Mouse (Mus musculus) intestine, embryonic 15.5 days (tissue): ENCODE data around the gene Vps13c. TPM values are rescaled to one million over a fixed set of nuclear protein-coding genes. Genes with fewer than 3 reads are reported as not detected.

Source experiments
- ATAC-seq: fragments of 200-750 bp; cut with Nextera tagmentation; 2 replicates; pipeline ENCODE4 v1.8.0; 2017; ENCODE audit warnings: moderate TSS enrichment, moderate library complexity
- H3K27ac ChIP-seq: fragments of 300-500 bp; sonication (generic); 2 replicates; pipeline ENCODE4 v1.5.1; 2015; ENCODE audit warnings: mild to moderate bottlenecking, inconsistent platforms
- H3K27me3 ChIP-seq: fragments of 300-500 bp; sonication (generic); replicated peaks from 2 replicates; pipeline ENCODE4 v1.6.1; 2015; ENCODE audit warnings: inconsistent platforms
- H3K36me3 ChIP-seq: fragments of 300-500 bp; sonication (generic); 2 replicates; pipeline ENCODE4 v1.6.1; 2015; ENCODE audit warnings: inconsistent platforms
- H3K4me1 ChIP-seq: fragments of 300-500 bp; sonication (generic); replicated peaks from 2 replicates; pipeline ENCODE4 v1.6.1; 2015; ENCODE audit warnings: inconsistent platforms
- H3K4me2 ChIP-seq: fragments of 300-500 bp; sonication (generic); replicated peaks from 2 replicates; pipeline ENCODE4 v1.6.1; 2015; ENCODE audit warnings: mild to moderate bottlenecking, inconsistent platforms
- H3K4me3 ChIP-seq: fragments of 300-500 bp; sonication (generic); replicated peaks from 2 replicates; pipeline ENCODE4 v1.5.1; 2015; ENCODE audit warnings: inconsistent platforms
- H3K9ac ChIP-seq: fragments of 300-500 bp; sonication (generic); 2 replicates; pipeline ENCODE4 v1.6.1; 2015; ENCODE audit warnings: inconsistent platforms
- H3K9me3 ChIP-seq: fragments of 300-500 bp; sonication (generic); 2 replicates; pipeline ENCODE4 v1.6.1; 2016; ENCODE audit warnings: inconsistent platforms
- WGBS: fragments of 180-500 bp; shearing (Covaris S2); methylation state at CpG from one replicate; pipeline ENCODE4 v1.1.7; 2015; 5-methylcytosine and 5-hydroxymethylcytosine counted together
- polyA plus RNA-seq: library from polyadenylated mRNA; unstranded; fragments of >200 nt; fragmentation: Nextera tagmentation; extraction: Ambion mirVana; gene quantifications from 2 replicates; pipeline ENCODE4 v1.2.1, GENCODE M21; 2015

Gene Vps13c
- polyA plus RNA-seq, 1 experiment from 2014 or later, result 5.6 TPM

GRCm38 (mm10) chr9:68006566-68006965 lies 166.4 kb downstream of the Vps13c start:
- no peaks in the 10 kb centered on the region for H3K36me3 ChIP-seq
- H3K4me2 ChIP-seq, result no peak overlapping the region
- no peak overlapping the region for H3K9ac ChIP-seq
- no peak for ATAC-seq
- 93% methylated on average over 7 of the region's 7 CpGs for WGBS
- no peaks in the 10 kb centered on the region for H3K9me3 ChIP-seq
- no peaks in the 10 kb centered on the region for H3K27me3 ChIP-seq
- no peaks in the 10 kb centered on the region for H3K4me1 ChIP-seq
- no peak overlapping the region for H3K27ac ChIP-seq
- no peak overlapping the region for H3K4me3 ChIP-seq

- Histone ChIP-seq H3K9me3 (no peaks in the 10 kb centered on the region), H3K9ac (no peak overlapping the region; the same call in 1 of the 2 replicates), H3K4me1 (no peaks in the 10 kb centered on the region), H3K4me2 (peak overlapping the region; percentile 30; the same call in 1 of the 2 replicates), H3K27ac (no peak overlapping the region), H3K27me3 (0 out of 2 replicates have a peak, but pooled peaks cover 5% of the 10 kb centered on the region), H3K36me3 (no peaks in the 10 kb centered on the region), H3K4me3 (no peak overlapping the region)
- WGBS, result 7% methylated on average over 11 of the region's 11 CpGs
- no peak for ATAC-seq
These were observed 174.8 kb downstream of the Vps13c start for GRCm38 (mm10) chr9:68014991-68015396.

- WGBS, result 47% methylated on average over 5 of the region's 5 CpGs
- Histone ChIP-seq H3K4me2 (no peak overlapping the region), H3K27me3 (0 out of 2 replicates have a peak, but pooled peaks cover 5% of the 10 kb centered on the region), H3K9me3 (no peaks in the 10 kb centered on the region), H3K27ac (no peak overlapping the region), H3K4me1 (no peaks in the 10 kb centered on the region), H3K4me3 (no peak overlapping the region), H3K36me3 (no peaks in the 10 kb centered on the region), H3K9ac (no peak overlapping the region)
- ATAC-seq, result peak; percentile 62; the same call in 1 of the 2 replicates
These were observed 176.2 kb downstream of the Vps13c start for GRCm38 (mm10) chr9:68016255-68016954.

- Histone ChIP-seq H3K36me3 (no peaks in the 10 kb centered on the region), H3K4me1 (no peaks in the 10 kb centered on the region), H3K4me2 (no peak overlapping the region), H3K9me3 (no peaks in the 10 kb centered on the region), H3K9ac (no peak overlapping the region), H3K4me3 (no peak overlapping the region), H3K27me3 (0 out of 2 replicates have a peak, but pooled peaks cover 4% of the 10 kb centered on the region), H3K27ac (no peak overlapping the region)
- WGBS, result 68% methylated on average over 8 of the region's 8 CpGs
- no peak for ATAC-seq
These were observed 180.7 kb downstream of the Vps13c start for GRCm38 (mm10) chr9:68020776-68021365.

GRCm38 (mm10) chr9:68022311-68023043 lies 182.3 kb downstream of the Vps13c start:
- Histone ChIP-seq H3K27ac (no peak overlapping the region), H3K36me3 (no peaks in the 10 kb centered on the region)
- no peak for ATAC-seq

GRCm38 (mm10) chr9:68028631-68029030 lies 188.4 kb downstream of the Vps13c start:
- WGBS, result 65% methylated on average over 4 of the region's 4 CpGs
- Histone ChIP-seq H3K4me2 (no peak overlapping the region), H3K9ac (no peak overlapping the region), H3K9me3 (no peaks in the 10 kb centered on the region), H3K27me3 (no peaks in the 10 kb centered on the region), H3K27ac (no peak overlapping the region), H3K4me1 (no peaks in the 10 kb centered on the region), H3K36me3 (no peaks in the 10 kb centered on the region), H3K4me3 (no peak overlapping the region)
- no peak for ATAC-seq

More at GRCm38 (mm10) chr9:68022311-68023043, 182.3 kb downstream of the Vps13c start:
- H3K27me3 ChIP-seq, result no peaks in the 10 kb centered on the region
- no peak overlapping the region for H3K4me2 ChIP-seq
- 55% methylated on average over 9 of the region's 9 CpGs for WGBS
- H3K4me3 ChIP-seq, result no peak overlapping the region
- H3K4me1 ChIP-seq, result no peaks in the 10 kb centered on the region
- no peaks in the 10 kb centered on the region for H3K9me3 ChIP-seq
- no peak overlapping the region for H3K9ac ChIP-seq

- Histone ChIP-seq H3K36me3 (no peaks in the 10 kb centered on the region), H3K27ac (no peak overlapping the region), H3K4me2 (no peak overlapping the region), H3K4me1 (no peaks in the 10 kb centered on the region), H3K9ac (no peak overlapping the region), H3K27me3 (no peaks in the 10 kb centered on the region), H3K9me3 (no peaks in the 10 kb centered on the region), H3K4me3 (no peak overlapping the region)
- 57% methylated on average over 5 of the region's 5 CpGs for WGBS
- no peak for ATAC-seq
These were observed 193.6 kb downstream of the Vps13c start for GRCm38 (mm10) chr9:68033771-68034170.

Other genes starting within 250 kb of the Vps13c start
- gene C2cd4b, start 81.0 kb upstream of the Vps13c start, polyA plus RNA-seq, result 1.1 and 1.3 TPM in 2 replicates
- 1.1 and 1.2 TPM in 2 replicates for gene C2cd4a, start 8.1 kb upstream of the Vps13c start, polyA plus RNA-seq